Mouse (Mus musculus) kidney, adult 2 months (tissue): ENCODE results near the gene Gdf3.

Experiments
- CTCF ChIP-seq: fragments of 200-500 bp; conservative IDR thresholded peaks from 2 replicates; pipeline ENCODE4 v1.5.1; 2011; ENCODE audit warnings: low read depth, mild to moderate bottlenecking, control low read depth, low read length, moderate library complexity, mixed read lengths; ENCODE audit not compliant: insufficient read depth, insufficient read length
- POLR2A ChIP-seq: fragments of 200-500 bp; IDR thresholded peaks from one replicate; pipeline ENCODE4 v1.6.1; 2011; ENCODE audit warnings: low read depth, low read length, control low read depth

DNA sequence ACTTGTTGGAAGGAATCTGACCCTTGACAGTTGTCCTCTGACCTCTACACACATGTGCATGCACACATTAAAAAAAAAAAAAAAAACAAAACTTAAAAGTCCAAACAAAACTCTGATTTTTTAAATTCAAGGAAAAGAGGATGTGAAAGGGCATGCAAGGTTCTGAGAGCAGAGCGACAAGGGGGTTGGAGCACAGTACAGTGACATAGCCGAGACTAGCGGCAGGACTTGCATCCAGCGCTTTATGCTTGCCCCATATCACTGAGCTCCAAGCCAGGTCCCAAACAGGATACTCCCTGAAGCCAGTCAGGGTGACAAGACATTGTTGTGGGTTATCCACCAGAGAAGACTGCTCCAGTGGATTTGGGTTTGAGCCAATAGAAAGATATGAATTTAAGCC is 11.9 kb downstream of the Gdf3 start:
- TF ChIP-seq CTCF, result no peak
- TF ChIP-seq POLR2A, result no peak
